Mouse (Mus musculus) limb, embryonic 12.5 days (tissue): Measurements from ENCODE around the gene Cnot4. TPM values are rescaled to one million over a fixed set of nuclear protein-coding genes. Genes with fewer than 3 reads are reported as not detected.
A peak's percentile ranks its signal among the peaks of the same experiment; 100 is the strongest.
"Not testable (repeated sequence)": the region's sequence is repeated elsewhere in the genome, so short reads cannot be mapped to it uniquely, and the experiment has no call there.

Experiments
- ATAC-seq: fragments of 200-750 bp; cut with Nextera tagmentation; 2 replicates; pipeline ENCODE4 v1.8.0; 2017; ENCODE audit warnings: low read depth, moderate TSS enrichment; ENCODE audit not compliant: insufficient number of reproducible peaks, insufficient read depth, low FRiP score, low TSS enrichment
- H3K27ac ChIP-seq: fragments of 300-500 bp; sonication (generic); 2 replicates; pipeline ENCODE4 v1.5.1; 2016; ENCODE audit warnings: mild to moderate bottlenecking, moderate library complexity
- H3K27me3 ChIP-seq: fragments of 300-500 bp; sonication (generic); 2 replicates; pipeline ENCODE4 v1.6.1; 2016; ENCODE audit warnings: mild to moderate bottlenecking, moderate library complexity
- H3K36me3 ChIP-seq: fragments of 300-500 bp; sonication (generic); 2 replicates; pipeline ENCODE4 v1.6.1; 2016; ENCODE audit warnings: mild to moderate bottlenecking, moderate library complexity
- H3K4me1 ChIP-seq: fragments of 300-500 bp; sonication (generic); replicated peaks from 2 replicates; pipeline ENCODE4 v1.6.1; 2016
- H3K4me2 ChIP-seq: fragments of 300-500 bp; sonication (generic); 2 replicates; pipeline ENCODE4 v1.6.1; 2016; ENCODE audit warnings: mild to moderate bottlenecking, moderate library complexity
- H3K4me3 ChIP-seq: fragments of 300-500 bp; sonication (generic); replicated peaks from 2 replicates; pipeline ENCODE4 v1.5.1; 2016; ENCODE audit warnings: mild to moderate bottlenecking
- H3K9ac ChIP-seq: fragments of 300-500 bp; sonication (generic); replicated peaks from 2 replicates; pipeline ENCODE4 v1.6.1; 2016; ENCODE audit warnings: mild to moderate bottlenecking, moderate library complexity
- H3K9me3 ChIP-seq: fragments of 300-500 bp; sonication (generic); 2 replicates; pipeline ENCODE4 v1.6.1; 2016; ENCODE audit warnings: mild to moderate bottlenecking, moderate library complexity
- WGBS: fragments of 180-500 bp; shearing (Covaris S2); methylation state at CpG from one replicate; pipeline ENCODE4 v1.1.7; 2016; 5-methylcytosine and 5-hydroxymethylcytosine counted together
- polyA plus RNA-seq: library from polyadenylated mRNA; unstranded; fragments of >200 nt; fragmentation: Nextera tagmentation; extraction: Ambion mirVana; gene quantifications from 2 replicates; pipeline ENCODE4 v1.2.1, GENCODE M21; 2016

Gene Cnot4
- polyA plus RNA-seq = 26.6 and 29.1 TPM in 2 replicates

DNA sequence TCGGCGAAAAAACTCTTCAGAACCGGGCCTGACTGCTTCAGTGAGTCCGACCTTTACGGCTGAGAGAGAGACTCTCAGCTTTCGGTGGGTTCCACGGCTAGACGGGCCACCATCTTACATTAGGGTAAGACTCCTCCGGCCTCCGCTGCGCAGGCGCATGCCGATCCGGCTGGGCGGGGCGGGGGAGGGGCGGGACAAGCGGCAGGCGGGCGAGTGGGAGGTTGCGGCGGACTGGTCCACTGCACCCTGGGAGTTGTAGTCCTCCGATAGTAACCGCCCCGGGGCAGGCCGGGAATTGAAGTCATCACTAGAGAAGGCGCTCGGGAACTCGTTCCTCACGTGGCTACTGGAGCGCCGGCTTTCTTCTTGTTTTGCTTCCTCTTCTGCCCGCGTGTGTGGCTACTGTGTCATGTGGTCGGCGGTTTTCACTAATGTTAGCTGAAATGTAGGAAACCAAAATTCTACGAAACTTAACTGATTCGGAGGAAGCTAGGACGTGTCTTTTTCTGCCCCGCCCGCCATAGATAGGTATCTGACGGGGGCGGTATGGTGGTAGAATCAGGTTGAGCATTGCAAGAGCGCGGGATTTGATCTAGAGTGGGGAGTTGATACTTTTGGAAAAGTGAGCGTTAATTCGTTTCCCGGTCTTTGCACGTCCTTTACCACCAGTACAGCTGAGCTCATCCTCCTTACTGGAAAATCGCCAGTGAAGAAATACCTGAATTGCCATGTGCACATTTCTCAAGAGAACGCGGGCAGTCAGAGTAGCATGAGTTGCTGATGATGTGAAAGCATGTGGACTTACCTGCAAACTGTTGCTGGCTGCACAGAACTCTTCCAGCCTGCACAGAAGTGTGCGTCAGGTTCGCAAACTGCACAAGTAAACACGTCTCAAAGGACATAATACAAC, at the start of gene Cnot4:
Cnot4 (minus strand) TSS at position 146 of the 910 bp plus-strand sequence.
- H3K36me3 ChIP-seq = no peaks in the 10 kb centered on the region
- no peaks in the 10 kb centered on the region for H3K9me3 ChIP-seq
- H3K27me3 ChIP-seq = no peaks in the 10 kb centered on the region
- peak within 1 kb of the TSS; percentile 87 for H3K27ac ChIP-seq
- peak within 1 kb of the TSS; percentile 89 for H3K4me2 ChIP-seq
- ATAC-seq = peak; percentile 98
- peak within 1 kb of the TSS; percentile 85 for H3K9ac ChIP-seq
- peak within 1 kb of the TSS; percentile 78 for H3K4me3 ChIP-seq
- peaks cover 13% of the 10 kb centered on the region for H3K4me1 ChIP-seq
- under 1% methylated on average over 55 of the region's 55 CpGs for WGBS

DNA sequence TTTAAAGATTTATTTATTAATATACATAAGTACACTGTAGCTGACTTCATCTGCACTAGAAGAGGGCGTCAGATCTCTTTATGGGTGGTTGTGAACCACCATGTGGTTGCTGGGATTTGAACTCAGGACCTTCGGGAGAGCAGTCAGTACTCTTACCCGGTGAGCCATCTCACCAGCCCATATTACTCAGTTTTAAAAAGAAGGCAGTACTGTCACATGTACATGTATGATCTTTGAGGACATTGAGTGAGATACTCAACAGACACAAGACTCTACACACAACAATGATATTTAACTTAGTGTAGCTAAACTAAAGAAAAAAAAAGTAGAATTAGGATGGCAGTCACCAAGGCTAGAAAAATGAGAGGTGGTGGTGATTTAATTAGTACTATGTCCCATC, 45.8 kb upstream of the Cnot4 start:
- H3K36me3 ChIP-seq, H3K4me1 ChIP-seq, H3K4me3 ChIP-seq, H3K9ac ChIP-seq, H3K27ac ChIP-seq, H3K4me2 ChIP-seq, ATAC-seq, H3K27me3 ChIP-seq, H3K9me3 ChIP-seq: not testable (repeated sequence)
- 92% methylated on average over 3 of the region's 3 CpGs for WGBS

DNA sequence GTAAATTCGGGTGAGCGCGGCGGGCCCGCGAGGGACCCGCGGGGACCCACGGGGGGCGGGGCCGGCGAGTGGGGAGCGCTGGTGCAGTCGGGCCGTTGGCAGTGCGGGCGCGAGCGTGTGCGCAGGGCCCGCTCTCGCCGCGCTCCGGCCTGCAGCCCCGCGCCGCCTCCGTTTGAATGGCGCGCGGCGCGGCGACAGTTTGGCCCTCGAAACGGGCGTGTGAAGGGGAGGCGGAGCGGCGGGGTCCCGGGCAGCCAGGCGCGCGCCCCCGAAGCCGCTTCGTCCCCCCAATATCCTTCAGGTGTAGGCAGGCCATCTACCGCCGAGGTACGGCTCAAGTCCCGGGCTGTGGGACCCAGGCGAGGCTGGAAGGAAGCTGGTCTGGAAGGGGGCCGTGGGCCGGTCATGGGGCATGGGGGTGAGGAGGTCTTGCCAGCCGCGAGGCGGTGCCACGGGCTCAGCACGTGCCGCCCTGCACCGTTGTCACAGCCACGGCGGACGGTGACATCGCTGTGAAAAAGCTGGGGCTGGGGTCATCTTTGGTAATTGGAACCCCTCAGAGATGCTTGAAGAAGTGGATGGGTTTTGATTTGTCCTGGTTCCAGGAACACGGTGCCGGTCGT, 44.2 kb upstream of the Cnot4 start:
- Histone ChIP-seq H3K4me1 (peaks cover 5% of the 10 kb centered on the region), H3K9ac (peak overlapping the region; percentile 90), H3K4me3 (peak overlapping the region; percentile 85), H3K9me3 (no peaks in the 10 kb centered on the region), H3K27me3 (no peaks in the 10 kb centered on the region), H3K4me2 (peak overlapping the region; percentile 80), H3K27ac (peak overlapping the region; percentile 96), H3K36me3 (no peaks in the 10 kb centered on the region)
- WGBS = under 1% methylated on average over 66 of the region's 69 CpGs
- peak; percentile 72; the same call in 1 of the 2 replicates for ATAC-seq

DNA sequence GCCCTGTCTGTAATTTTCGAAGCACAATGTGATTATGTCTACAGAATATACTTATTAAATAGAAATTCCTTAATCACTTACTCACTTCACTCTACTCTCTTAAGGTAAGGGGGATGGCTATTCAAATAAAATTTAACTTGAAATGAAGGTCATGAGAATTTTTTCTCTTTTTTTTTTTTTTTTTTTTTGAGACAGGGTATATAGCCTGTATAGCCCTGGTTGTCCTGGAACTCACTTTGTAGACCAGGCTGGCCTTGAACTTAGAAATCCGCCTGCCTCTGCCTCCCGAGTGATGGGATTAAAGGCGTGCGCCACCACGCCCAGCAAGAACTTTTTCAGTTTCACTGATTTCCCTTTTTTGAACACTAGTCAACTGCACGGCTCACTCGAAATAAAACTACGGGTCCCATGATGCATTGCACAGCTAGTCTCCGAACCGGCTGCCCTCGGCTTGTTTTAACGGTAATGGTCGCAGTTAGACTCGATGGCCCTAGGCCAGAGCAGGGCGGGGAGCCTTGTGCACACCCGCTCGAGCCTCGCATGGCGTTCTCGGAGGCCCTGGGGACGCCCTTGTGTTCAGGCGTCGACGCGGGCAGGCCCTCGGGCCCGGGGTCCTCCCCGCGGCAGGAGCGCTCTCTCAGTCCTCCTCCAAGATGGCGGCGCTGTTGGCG, 43.6 kb upstream of the Cnot4 start, which contains the start of gene Nup205:
Nup205 (plus strand) TSS at position 443 of the 671 bp plus-strand sequence.
- ATAC-seq = peak; percentile 85

DNA sequence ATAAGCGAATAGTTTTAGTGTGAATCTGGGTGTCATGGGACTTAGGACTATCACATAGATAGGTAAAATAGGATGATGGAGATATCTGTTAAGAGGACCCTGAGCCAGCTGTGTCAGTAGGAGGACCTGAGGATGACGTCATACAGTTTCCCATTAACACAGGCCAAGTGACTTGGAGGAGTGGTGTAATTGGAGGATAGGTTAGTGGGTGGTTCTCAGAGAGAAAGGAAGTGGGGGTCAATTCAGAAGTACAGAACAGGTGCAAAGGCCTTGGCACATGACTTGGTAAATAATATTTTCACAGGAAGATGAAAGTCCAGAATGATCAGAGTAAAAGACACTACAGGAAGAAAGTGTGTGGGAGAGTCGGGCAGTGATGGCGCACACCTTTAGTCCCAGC, 39.7 kb upstream of the Cnot4 start:
- H3K27ac ChIP-seq = no peak overlapping the region
- H3K4me1 ChIP-seq = no peaks in the 10 kb centered on the region
- H3K36me3 ChIP-seq = no peaks in the 10 kb centered on the region
- H3K27me3 ChIP-seq = no peaks in the 10 kb centered on the region
- H3K4me3 ChIP-seq = no peak overlapping the region
- no peak for ATAC-seq
- WGBS = 85% methylated on average over 4 of the region's 4 CpGs
- no peak overlapping the region for H3K9ac ChIP-seq
- H3K4me2 ChIP-seq = no peak overlapping the region
- H3K9me3 ChIP-seq = no peaks in the 10 kb centered on the region

More for the DNA sequence above, 43.6 kb upstream of the Cnot4 start, which contains the start of gene Nup205:
- H3K9ac ChIP-seq = peak within 1 kb of the TSS; percentile 90
- peak within 1 kb of the TSS; percentile 80 for H3K4me2 ChIP-seq
- H3K9me3 ChIP-seq = no peaks in the 10 kb centered on the region
- H3K4me3 ChIP-seq = peak within 1 kb of the TSS; percentile 85
- peaks cover 5% of the 10 kb centered on the region for H3K4me1 ChIP-seq
- H3K27me3 ChIP-seq = no peaks in the 10 kb centered on the region
- WGBS = 3% methylated on average over 34 of the region's 34 CpGs
- peak within 1 kb of the TSS; percentile 96 for H3K27ac ChIP-seq
- no peaks in the 10 kb centered on the region for H3K36me3 ChIP-seq

DNA sequence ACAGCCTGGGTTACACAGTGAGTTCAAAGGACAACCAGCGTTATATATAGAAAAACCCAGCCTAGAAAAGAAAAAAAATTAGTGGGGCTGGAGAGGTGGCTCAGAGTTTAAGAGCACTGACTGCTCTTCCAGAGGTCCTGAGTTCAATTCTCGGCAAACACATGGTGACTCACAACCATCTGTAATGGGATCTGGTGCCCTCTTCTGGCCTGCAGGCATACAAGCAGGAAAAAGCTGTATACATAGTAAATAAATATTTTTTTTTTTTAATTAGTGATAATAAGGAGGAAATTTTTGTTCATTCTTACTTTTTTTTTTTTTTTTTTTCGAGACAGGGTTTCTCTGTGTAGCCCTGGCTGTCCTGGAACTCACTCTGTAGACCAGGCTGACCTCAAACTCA, 38.5 kb upstream of the Cnot4 start:
- H3K27ac ChIP-seq, H3K4me3 ChIP-seq, H3K4me1 ChIP-seq, H3K9ac ChIP-seq, H3K27me3 ChIP-seq, H3K4me2 ChIP-seq, H3K36me3 ChIP-seq, ATAC-seq, H3K9me3 ChIP-seq: not testable (repeated sequence)
- 65% methylated on average over 3 of the region's 3 CpGs for WGBS

DNA sequence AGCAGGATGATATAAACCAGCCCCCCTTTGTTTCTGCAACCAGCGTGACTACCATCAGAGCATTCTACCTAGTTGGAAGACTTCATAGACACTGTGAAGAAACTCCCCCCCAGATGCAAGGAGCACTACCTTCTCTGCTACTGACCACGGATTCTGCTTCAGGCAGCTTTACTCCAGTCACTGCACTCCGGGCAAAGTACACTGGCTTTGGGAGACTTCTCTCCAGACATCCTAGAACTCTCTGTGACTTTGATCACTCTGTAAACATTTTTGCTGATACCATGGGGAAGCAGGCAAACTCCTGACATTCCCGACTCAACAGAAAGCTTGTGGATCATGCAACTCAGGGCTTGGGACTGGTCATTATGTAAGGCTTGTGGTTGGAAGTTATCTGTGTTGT, 35.7 kb upstream of the Cnot4 start:
- Histone ChIP-seq H3K4me2 (no peak overlapping the region), H3K27me3 (no peaks in the 10 kb centered on the region), H3K4me1 (no peaks in the 10 kb centered on the region), H3K9me3 (no peaks in the 10 kb centered on the region), H3K9ac (no peak overlapping the region), H3K36me3 (no peaks in the 10 kb centered on the region), H3K4me3 (no peak overlapping the region), H3K27ac (no peak overlapping the region)
- no peak for ATAC-seq
- 71% methylated on average over 4 of the region's 4 CpGs for WGBS

DNA sequence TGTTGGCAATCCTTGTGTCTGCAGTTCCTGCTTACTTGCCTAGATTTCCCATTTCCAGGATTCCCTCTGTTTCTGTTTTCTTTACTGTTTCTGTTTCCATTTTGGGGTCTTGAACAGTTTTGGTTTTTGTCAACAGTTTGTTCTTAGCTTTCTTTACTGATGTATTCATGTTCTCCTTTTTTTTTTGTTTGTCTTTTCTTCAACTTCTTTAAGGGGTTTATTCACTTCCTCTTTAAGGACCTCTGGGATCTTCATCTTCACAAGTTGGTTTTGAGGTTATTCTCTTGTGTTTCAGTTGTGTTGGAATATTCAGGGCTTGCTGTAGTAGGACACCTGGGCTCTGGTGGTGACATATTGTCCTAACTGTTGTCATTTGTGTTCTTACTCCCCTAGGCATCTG, 21.0 kb upstream of the Cnot4 start:
- Histone ChIP-seq H3K9ac (no peak overlapping the region), H3K9me3 (no peaks in the 10 kb centered on the region), H3K27me3 (no peaks in the 10 kb centered on the region), H3K36me3 (no peaks in the 10 kb centered on the region), H3K27ac (no peak overlapping the region), H3K4me2 (no peak overlapping the region), H3K4me3 (no peak overlapping the region), H3K4me1 (no peaks in the 10 kb centered on the region)
- no peak for ATAC-seq

DNA sequence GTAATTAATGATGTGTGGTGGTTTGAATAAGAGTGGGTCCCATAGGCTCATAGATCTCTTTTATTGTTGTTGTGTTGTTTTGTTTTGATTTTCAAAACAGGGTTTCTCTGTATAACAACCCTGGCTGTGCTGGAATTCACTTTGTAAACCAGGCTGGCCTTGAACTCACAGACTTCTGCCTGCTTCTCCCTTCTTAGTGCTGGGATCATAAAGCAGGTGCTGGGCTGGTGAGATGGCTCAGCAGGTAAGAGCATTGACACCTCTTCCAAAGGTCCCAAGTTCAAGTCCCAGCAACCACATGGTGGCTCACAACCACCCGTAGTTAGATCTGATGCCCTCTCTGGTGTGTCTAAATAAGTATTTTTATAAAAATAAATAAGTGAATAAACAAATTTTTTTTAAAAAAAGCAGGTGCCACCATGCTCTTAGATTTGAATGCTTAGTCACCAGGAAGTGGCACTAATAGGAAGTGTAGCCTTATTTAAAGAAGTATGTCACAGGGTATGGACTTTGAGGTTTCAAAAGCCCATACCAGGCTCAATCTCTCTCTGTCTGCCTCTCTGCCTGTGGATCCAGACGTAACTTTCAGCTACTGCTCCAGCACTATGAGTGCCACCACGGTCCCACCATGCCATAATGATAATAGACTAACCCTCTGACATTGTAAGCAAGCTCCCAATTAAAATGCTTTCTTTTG, 14.3 kb upstream of the Cnot4 start:
- Histone ChIP-seq H3K27ac (no peak overlapping the region), H3K4me3 (no peak overlapping the region), H3K9me3 (peaks cover 14% of the 10 kb centered on the region; the same call in 1 of the 2 replicates), H3K4me1 (no peaks in the 10 kb centered on the region), H3K9ac (no peak overlapping the region), H3K36me3 (no peaks in the 10 kb centered on the region), H3K27me3 (no peaks in the 10 kb centered on the region), H3K4me2 (no peak overlapping the region)
- no peak for ATAC-seq
- WGBS = 74% methylated on average over 3 of the region's 3 CpGs

DNA sequence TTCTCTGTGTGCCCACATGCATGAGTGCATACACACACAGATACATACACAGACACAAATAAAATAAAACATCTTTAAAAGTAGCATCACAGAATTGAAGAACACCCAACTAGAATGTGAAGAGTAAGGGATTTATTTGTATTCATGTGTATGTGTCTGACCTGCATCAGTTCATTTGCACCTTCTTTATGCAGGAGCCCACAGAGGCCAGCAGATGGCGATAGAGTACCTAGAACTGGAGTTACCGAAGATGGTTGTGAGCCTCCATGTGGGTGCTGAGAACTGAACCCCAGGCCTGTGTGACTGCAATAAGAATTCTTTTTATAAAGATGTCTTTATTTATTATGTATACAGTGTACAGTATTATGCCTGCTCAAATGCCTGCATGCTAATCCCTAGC, 12.0 kb upstream of the Cnot4 start:
- H3K9me3 ChIP-seq = peaks cover 14% of the 10 kb centered on the region; the same call in 1 of the 2 replicates
- H3K27ac ChIP-seq = no peak overlapping the region
- no peaks in the 10 kb centered on the region for H3K4me1 ChIP-seq
- H3K4me3 ChIP-seq = no peak overlapping the region
- no peak for ATAC-seq
- no peaks in the 10 kb centered on the region for H3K27me3 ChIP-seq
- H3K36me3 ChIP-seq = no peaks in the 10 kb centered on the region
- WGBS = 76% methylated on average over 2 of the region's 2 CpGs
- no peak overlapping the region for H3K9ac ChIP-seq
- H3K4me2 ChIP-seq = no peak overlapping the region
